Mouse (Mus musculus) forebrain, embryonic 10.5 days (tissue): ENCODE data around the gene Tmem198. TPM values are rescaled to one million over a fixed set of nuclear protein-coding genes. Genes with fewer than 3 reads are reported as not detected.

Source experiments
- DNase-seq: peaks from one replicate; pipeline ENCODE4 v3.0.0-alpha.2; 2017; ENCODE audit warnings: low spot score; ENCODE audit errors: extremely low spot score
- H3K27ac ChIP-seq: fragments of 300-500 bp; sonication (generic); 2 replicates; pipeline ENCODE4 v1.5.1; 2016; ENCODE audit warnings: mild to moderate bottlenecking
- H3K27me3 ChIP-seq: fragments of 300-500 bp; sonication (generic); 2 replicates; pipeline ENCODE4 v1.6.1; 2016; ENCODE audit warnings: mild to moderate bottlenecking; ENCODE audit not compliant: poor library complexity, severe bottlenecking
- H3K36me3 ChIP-seq: fragments of 300-500 bp; sonication (generic); replicated peaks from 2 replicates; pipeline ENCODE4 v1.6.1; 2016; ENCODE audit warnings: mild to moderate bottlenecking, moderate library complexity
- H3K4me1 ChIP-seq: fragments of 300-500 bp; sonication (generic); 2 replicates; pipeline ENCODE4 v1.6.1; 2016
- H3K4me3 ChIP-seq: fragments of 300-500 bp; sonication (generic); 2 replicates; pipeline ENCODE4 v1.5.1; 2016; ENCODE audit warnings: mild to moderate bottlenecking, moderate library complexity
- H3K9me3 ChIP-seq: fragments of 300-500 bp; sonication (generic); 2 replicates; pipeline ENCODE4 v1.6.1; 2016; ENCODE audit warnings: mild to moderate bottlenecking, moderate library complexity
- WGBS: fragments of 180-500 bp; shearing (Covaris S2); methylation state at CpG from one replicate; pipeline ENCODE4 v1.1.7; 2016; 5-methylcytosine and 5-hydroxymethylcytosine counted together
- polyA plus RNA-seq: library from polyadenylated mRNA; unstranded; fragments of >200 nt; fragmentation: Nextera tagmentation; extraction: Ambion mirVana; gene quantifications from 2 replicates; pipeline ENCODE4 v1.2.1, GENCODE M21; 2016

Gene Tmem198
- 4.5 and 6.1 TPM in 2 replicates for polyA plus RNA-seq

DNA sequence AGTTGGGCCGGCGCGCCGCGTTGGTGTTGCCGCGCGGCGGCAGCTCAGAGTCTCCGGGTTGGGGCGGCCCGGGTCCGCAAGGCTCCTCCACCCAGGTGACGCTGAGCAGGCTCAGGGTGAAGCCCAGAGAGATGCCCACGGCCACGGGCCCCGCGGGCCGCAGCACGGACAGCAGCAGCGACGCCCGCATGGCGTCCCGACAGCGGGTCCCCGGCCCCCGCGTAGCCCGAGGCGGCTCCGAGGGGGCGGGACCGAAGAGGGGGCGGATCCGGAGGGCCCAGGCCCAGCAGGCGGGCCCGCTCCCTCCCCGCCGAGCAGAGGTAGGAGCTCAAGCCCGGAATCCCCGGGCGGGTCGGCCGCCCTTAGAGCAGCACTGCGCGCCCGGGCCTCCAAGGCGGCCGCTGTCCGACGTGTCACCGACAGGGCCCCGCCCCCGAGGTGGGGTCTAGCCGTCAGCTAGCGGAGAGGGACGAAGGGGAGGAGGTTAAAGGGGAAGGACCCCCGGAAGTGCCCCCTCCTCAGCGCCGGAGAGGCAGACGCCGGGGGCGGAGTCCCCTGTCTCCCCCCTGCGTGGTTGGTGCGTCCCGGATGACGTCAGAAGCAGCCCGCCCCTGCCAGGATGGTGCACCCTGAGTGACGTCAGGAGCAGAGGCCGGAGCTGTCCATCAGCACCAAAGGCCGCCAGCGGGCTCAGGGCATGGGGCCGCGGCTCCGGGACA, at the start of gene Tmem198, which contains the start of gene Chpf:
TSS of gene Tmem198 (plus strand) at position 617 of the 719 bp plus-strand sequence.
TSS of gene Chpf (minus strand) at position 392 of the 719 bp plus-strand sequence.
- under 1% methylated on average over 76 of the region's 76 CpGs for WGBS
- peaks cover 78% of the 10 kb centered on the region for H3K27me3 ChIP-seq
- H3K4me3 ChIP-seq, result peak within 1 kb of the TSS; percentile 89
- peaks cover 40% of the 10 kb centered on the region for H3K4me1 ChIP-seq
- DNase-seq, result peak; percentile 100
- no peaks in the 10 kb centered on the region for H3K9me3 ChIP-seq
- H3K36me3 ChIP-seq, result peaks cover 30% of the 10 kb centered on the region
- H3K27ac ChIP-seq, result peak within 1 kb of the TSS; percentile 90

DNA sequence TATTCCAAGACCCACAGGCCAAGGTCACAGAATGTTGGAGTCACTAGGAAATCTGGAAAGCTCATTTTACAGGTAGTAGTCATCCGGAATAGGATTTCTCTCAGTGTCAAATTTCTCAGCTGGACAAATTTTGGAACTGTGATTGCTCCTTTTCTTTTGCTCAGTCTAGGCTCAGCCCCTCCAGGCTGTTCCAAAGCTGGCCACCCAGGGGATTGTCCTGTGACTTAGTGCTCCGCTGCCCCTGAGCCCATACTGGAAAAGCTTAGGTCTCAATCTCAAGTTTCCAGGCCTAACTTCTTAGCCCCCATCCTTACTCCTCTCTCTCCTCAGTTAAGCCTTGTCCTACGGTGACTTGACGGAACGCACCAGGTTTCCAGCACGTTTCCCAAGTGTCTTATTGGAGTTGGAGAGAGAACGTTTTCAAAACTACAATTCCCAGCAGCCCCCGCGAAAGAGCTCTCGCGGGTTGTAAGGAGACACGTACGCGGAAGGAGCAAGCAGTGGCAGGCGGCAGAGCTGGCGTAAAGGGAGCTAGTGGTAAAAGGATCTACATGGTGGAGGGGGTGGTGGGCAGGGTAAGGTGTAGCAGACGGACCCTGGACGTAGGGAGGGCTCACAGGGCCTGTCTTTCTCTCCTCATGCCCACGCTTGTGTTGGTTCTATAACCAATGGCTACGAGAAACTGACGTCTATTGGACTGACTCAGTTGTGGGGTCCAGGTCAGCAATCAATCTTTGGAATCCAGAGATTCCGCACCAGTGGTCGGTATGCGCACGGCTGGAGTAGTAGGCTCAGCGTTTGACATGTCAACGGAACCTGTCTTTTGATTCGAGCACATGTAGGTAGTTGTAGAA, 43.6 kb upstream of the Tmem198 start, which contains the start of gene Gmppa:
TSS of gene Gmppa (plus strand) at position 456 of the 854 bp plus-strand sequence.
- WGBS, result 7% methylated on average over 28 of the region's 28 CpGs
- peaks cover 6% of the 10 kb centered on the region for H3K36me3 ChIP-seq
- peak within 1 kb of the TSS; percentile 72 for H3K4me3 ChIP-seq
- H3K9me3 ChIP-seq, result no peaks in the 10 kb centered on the region
- peaks cover 36% of the 10 kb centered on the region for H3K4me1 ChIP-seq
- H3K27ac ChIP-seq, result peak within 1 kb of the TSS; percentile 86
- peak; percentile 83 for DNase-seq
- H3K27me3 ChIP-seq, result peaks cover 16% of the 10 kb centered on the region

DNA sequence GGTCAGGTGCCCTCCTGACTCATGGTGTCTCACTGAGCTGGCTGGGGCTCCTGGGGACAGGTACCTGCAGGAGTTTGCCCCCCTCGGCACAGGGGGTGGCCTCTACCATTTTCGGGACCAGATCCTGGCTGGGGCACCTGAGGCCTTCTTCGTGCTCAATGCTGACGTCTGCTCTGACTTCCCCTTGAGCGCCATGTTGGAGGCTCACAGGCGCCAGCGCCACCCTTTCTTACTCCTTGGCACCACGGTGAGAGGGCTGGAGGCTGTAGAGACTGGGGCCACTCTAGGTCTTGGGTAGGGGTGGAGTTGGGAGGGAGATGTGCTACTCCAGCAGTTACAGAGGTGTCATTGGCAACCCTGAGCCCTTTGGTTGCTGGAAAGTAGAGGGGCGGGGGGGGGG, 40.5 kb upstream of the Tmem198 start:
- no peaks in the 10 kb centered on the region for H3K9me3 ChIP-seq
- no peak overlapping the region for H3K27ac ChIP-seq
- peaks cover 50% of the 10 kb centered on the region for H3K4me1 ChIP-seq
- no peak for DNase-seq
- no peak overlapping the region for H3K4me3 ChIP-seq
- H3K36me3 ChIP-seq, result peaks cover 20% of the 10 kb centered on the region
- H3K27me3 ChIP-seq, result peaks cover 23% of the 10 kb centered on the region
- WGBS, result 73% methylated on average over 8 of the region's 9 CpGs

DNA sequence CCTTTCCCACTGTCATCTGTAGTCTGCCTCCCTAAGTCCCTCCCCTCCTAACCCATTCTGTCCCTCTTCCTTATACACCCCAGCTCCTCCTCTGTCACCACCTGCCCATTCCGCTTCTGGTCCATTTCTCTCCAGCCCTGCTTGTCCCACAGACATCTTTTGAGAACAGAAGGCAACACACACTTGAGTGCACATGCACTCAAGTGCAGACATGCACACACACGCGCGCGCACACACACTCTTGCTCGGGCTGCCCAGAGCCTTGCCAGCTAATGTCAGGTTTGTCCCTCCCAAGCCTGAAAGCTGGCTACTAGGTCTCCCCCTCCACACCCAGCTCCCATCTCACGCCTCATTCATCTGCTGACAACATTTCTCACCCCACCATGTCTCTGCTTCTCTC, 38.7 kb upstream of the Tmem198 start:
- no peak overlapping the region for H3K27ac ChIP-seq
- H3K9me3 ChIP-seq, result no peaks in the 10 kb centered on the region
- H3K4me1 ChIP-seq, result peaks cover 64% of the 10 kb centered on the region
- no peak overlapping the region for H3K4me3 ChIP-seq
- H3K27me3 ChIP-seq, result peaks cover 42% of the 10 kb centered on the region
- no peak for DNase-seq
- whole genome bisulfite sequencing, result 94% methylated on average over 7 of the region's 7 CpGs
- peaks cover 20% of the 10 kb centered on the region for H3K36me3 ChIP-seq

DNA sequence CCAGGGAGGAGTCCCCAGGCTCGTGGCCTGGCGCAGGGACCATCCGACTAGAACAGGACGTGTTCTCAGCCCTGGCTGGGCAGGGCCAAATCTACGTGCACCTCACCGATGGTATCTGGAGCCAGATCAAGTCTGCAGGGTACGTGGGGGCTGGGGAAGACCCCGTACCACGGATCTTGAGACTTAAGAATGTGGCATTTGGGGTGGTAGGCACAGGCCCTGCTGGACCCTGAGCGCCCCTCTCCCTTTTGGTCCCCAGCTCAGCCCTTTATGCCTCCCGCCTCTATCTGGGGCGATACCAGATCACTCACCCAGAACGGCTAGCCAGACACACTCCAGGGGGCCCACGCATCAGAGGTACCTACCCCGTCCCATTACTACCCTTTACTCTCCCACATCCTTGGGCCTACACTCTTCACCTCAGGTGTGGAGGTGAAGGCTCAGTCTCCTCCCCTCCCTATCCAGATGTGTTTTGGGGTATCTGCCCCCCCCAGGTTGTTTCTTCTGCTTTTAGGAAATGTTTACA, 37.8 kb upstream of the Tmem198 start:
- peaks cover 51% of the 10 kb centered on the region for H3K27me3 ChIP-seq
- WGBS, result 87% methylated on average over 15 of the region's 15 CpGs
- H3K36me3 ChIP-seq, result peaks cover 20% of the 10 kb centered on the region
- H3K4me1 ChIP-seq, result peaks cover 64% of the 10 kb centered on the region
- no peak for DNase-seq
- H3K27ac ChIP-seq, result peak overlapping the region; percentile 40; the same call in 1 of the 2 replicates
- H3K9me3 ChIP-seq, result no peaks in the 10 kb centered on the region
- no peak overlapping the region for H3K4me3 ChIP-seq

DNA sequence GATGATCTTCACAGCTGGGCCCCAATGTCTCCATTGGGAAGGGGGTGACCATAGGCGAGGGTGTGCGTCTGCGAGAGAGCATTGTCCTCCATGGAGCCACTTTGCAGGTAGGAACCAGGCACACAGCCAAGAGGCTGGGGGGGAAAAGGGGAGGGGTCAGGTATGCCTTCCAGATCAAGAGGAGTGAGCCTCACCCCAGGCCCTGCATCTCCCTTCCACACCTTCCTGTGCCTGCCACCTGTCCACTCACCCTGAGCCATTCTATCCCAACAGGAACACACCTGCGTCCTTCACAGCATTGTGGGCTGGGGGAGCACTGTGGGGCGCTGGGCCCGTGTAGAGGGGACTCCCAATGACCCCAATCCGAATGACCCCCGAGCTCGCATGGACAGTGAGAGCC, 37.2 kb upstream of the Tmem198 start:
- Histone ChIP-seq H3K4me1 (peaks cover 64% of the 10 kb centered on the region), H3K36me3 (peaks cover 20% of the 10 kb centered on the region), H3K27ac (peak overlapping the region; percentile 81), H3K27me3 (peaks cover 57% of the 10 kb centered on the region), H3K4me3 (no peak overlapping the region), H3K9me3 (no peaks in the 10 kb centered on the region)
- DNase-seq, result no peak
- WGBS, result 76% methylated on average over 9 of the region's 9 CpGs

DNA sequence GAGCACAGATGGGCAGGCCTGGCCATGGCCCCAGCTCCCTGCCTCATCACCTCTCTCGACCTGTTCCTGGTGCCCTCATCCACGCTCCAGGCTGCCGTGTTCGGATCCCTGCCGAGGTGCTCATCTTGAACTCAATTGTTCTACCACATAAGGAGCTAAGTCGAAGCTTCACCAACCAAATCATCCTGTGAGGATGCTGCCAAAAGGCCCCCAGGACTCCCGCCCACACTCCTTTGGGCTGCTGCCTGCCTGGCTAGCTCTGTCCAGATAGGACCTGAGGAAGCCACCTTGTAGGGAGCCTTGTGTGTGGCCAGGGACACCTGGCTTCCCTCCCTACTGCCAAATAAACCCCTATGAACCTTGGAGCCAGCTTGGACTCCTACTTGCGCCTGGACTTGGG, 36.5 kb upstream of the Tmem198 start:
- H3K36me3 ChIP-seq, result peaks cover 20% of the 10 kb centered on the region
- peaks cover 64% of the 10 kb centered on the region for H3K27me3 ChIP-seq
- H3K4me1 ChIP-seq, result peaks cover 69% of the 10 kb centered on the region
- WGBS, result 37% methylated on average over 8 of the region's 8 CpGs
- peak overlapping the region; percentile 81 for H3K27ac ChIP-seq
- peak overlapping the region; percentile 4; the same call in 1 of the 2 replicates for H3K4me3 ChIP-seq
- DNase-seq, result no peak
- H3K9me3 ChIP-seq, result no peaks in the 10 kb centered on the region

DNA sequence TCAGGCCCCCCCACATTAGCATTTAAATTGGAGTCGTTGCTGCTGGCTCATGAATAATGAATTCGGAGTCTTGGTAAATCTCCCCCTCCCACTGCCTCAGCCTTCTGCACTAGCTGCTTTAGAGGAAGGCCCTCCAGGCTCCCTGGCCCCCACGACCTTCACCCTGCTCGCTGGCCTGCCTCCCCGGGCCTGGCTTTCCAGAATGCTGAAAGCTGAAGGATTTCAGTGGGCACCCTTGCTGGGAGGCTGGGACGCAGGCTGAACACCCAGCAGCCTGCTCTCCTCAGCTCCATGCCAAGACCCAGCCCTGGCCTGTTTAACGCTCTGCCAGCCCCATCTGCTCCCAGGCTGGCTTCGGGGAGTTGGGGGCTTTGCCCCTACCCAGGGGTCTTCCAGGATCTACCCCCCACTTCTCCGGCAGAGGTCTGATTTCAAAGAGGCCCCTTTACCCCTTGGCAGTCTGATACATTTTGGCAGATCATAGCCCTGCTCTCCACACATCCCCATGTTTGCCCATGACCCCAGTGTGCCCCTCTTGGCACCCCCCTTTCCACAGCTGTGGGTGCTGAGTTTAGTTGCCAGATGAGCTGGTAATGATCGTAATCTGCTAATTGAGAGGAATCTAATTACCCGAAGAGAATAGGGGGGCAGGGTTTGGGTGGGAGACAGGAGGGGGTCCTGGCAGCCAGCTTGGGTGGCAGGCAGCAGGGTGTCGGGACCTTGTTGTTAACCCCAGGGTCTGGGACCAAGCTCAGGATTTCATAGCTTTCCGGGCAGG, 35.9 kb upstream of the Tmem198 start:
- peaks cover 20% of the 10 kb centered on the region for H3K36me3 ChIP-seq
- peaks cover 76% of the 10 kb centered on the region for H3K4me1 ChIP-seq
- no peaks in the 10 kb centered on the region for H3K9me3 ChIP-seq

DNA sequence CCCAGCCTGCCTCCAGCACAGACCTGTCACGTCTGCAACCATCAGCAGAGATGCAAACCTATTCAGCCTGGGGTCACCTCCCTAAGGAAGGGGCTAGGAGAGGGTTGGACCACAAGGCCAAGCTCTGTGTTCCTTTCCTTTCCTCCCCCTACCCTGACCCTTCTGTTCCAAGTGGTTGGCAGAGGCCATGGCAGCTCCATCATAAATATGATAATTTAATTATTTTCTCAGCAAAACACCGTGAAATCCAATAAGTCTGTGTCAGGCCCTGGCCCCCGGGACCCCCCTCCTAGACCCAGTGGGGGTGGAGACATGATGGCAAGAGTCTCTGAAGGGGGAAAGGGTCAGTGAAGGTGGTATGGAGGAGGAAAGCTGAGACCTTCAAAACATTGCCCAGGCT, 35.1 kb upstream of the Tmem198 start:
- Histone ChIP-seq H3K27ac (peak overlapping the region; percentile 81), H3K27me3 (peaks cover 75% of the 10 kb centered on the region), H3K36me3 (peaks cover 20% of the 10 kb centered on the region), H3K4me1 (peaks cover 77% of the 10 kb centered on the region), H3K9me3 (no peaks in the 10 kb centered on the region), H3K4me3 (0 out of 2 replicates have a peak overlapping the region, but pooled peaks have one; percentile 4)
- 37% methylated on average over 3 of the region's 3 CpGs for WGBS
- no peak for DNase-seq

More for the DNA sequence above, 35.9 kb upstream of the Tmem198 start:
- Histone ChIP-seq H3K27ac (peak overlapping the region; percentile 81), H3K27me3 (peaks cover 70% of the 10 kb centered on the region), H3K4me3 (peak overlapping the region; percentile 4; the same call in 1 of the 2 replicates)
- 20% methylated on average over 13 of the region's 13 CpGs for WGBS
- DNase-seq, result no peak

DNA sequence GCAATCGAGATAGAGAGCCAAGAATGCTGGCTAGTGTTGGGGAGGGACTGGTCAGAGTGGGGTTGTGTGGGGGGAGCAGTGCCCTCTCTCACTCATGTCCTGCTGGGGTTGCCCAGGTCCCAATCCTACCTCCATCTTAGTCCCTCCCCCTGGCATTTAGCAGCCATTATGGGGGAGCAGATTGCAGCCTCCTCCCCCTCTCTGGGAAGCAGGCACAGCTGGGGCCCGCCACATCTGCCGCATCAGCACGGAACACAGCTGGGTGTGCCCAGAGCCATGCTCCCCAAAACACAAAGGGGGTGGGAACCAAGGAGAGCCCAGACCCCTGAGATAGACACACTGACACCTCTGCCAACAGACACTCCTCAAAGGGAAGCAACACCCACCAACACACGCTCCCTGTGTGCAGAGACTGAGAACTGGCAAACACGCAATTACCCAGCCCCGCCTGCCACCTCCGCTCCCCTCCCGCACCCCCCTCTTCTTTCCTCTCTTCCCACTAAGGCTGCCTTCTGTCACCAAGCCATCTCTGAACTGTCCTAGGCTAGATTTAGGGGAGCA, 34.1 kb upstream of the Tmem198 start:
- peak overlapping the region; percentile 47 for H3K4me3 ChIP-seq
- peak overlapping the region; percentile 80 for H3K27ac ChIP-seq
- 17% methylated on average over 9 of the region's 9 CpGs for WGBS
- peaks cover 85% of the 10 kb centered on the region for H3K27me3 ChIP-seq
- H3K4me1 ChIP-seq, result peaks cover 88% of the 10 kb centered on the region
- no peak for DNase-seq
- H3K9me3 ChIP-seq, result no peaks in the 10 kb centered on the region
- peaks cover 18% of the 10 kb centered on the region for H3K36me3 ChIP-seq

DNA sequence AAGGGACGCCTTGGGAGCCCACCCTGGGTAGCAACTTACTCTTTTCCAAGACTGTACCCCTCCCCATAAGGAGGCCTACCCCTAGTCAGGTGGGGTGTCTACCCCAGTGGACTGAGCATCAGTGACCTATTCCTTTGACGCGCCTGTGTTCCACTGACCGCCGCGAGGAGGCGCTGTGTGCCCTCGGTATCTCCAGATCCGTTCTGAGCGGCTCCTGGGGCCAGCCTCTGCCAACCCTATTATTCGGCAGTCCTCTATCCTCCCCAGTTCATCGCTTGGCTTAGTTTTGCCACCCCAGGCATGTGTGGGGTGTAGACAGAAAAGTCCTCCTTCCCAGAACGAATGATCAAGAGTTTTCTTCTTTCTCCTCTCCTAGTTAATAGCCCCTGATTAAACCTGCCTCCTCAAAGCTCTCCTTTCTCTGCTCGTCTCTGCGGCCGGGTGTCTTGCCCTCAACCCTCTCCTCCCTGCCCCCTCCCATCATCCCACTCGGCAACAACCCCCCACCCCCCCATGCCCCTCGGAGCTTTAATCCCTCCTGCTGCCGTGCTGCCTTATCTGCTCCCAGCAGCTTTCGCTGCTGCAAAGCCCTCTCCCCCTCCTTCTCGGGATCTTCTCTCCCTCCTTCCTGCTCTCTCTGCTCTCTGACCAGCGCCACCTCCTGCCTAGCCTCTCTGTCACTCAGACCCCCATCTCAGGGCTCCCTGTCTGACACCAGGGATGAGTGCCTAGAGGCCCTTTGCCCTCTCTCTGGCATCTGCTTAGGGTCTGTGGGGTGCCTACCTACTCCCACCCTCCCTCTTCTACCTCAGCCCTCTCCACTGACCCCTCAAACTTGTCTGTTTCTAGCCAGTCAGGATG, 33.4 kb upstream of the Tmem198 start:
- WGBS, result under 1% methylated on average over 22 of the region's 22 CpGs
- peaks cover 92% of the 10 kb centered on the region for H3K27me3 ChIP-seq
- peak overlapping the region; percentile 47 for H3K4me3 ChIP-seq

More for the DNA sequence above, 33.4 kb upstream of the Tmem198 start:
- Histone ChIP-seq H3K4me1 (peaks cover 95% of the 10 kb centered on the region), H3K9me3 (no peaks in the 10 kb centered on the region), H3K36me3 (peaks cover 11% of the 10 kb centered on the region), H3K27ac (peak overlapping the region; percentile 80)
- peak; percentile 82 for DNase-seq
